Mouse (Mus musculus) E14TG2a.4 (cell line): ENCODE data around the gene Mgat5.
A peak's percentile ranks its signal among the peaks of the same experiment; 100 is the strongest.

Experiments
- H3K27me3 ChIP-seq: 2 replicates; pipeline ENCODE4 v1.6.1; 2014; ENCODE audit warnings: low read length, control low read depth; ENCODE audit not compliant: insufficient read depth
- H3K36me3 ChIP-seq: 2 replicates; pipeline ENCODE4 v1.6.1; 2014; ENCODE audit warnings: low read length, control low read depth; ENCODE audit not compliant: insufficient read depth
- H3K4me1 ChIP-seq: replicated peaks from 2 replicates; pipeline ENCODE4 v1.6.1; 2014; ENCODE audit warnings: low read depth, low read length, control low read depth
- H3K4me3 ChIP-seq: replicated peaks from 2 replicates; pipeline ENCODE4 v1.5.1; 2014; ENCODE audit warnings: mild to moderate bottlenecking, low read length
- H3K9me3 ChIP-seq: 2 replicates; pipeline ENCODE4 v1.6.1; 2014; ENCODE audit warnings: low read length, control low read depth
- CTCF ChIP-seq: conservative IDR thresholded peaks from 2 replicates; pipeline ENCODE4 v1.5.1; 2014; ENCODE audit warnings: low read length
- NANOG ChIP-seq: IDR thresholded peaks from 2 replicates; pipeline ENCODE4 v1.6.1; 2014; ENCODE audit warnings: borderline replicate concordance, low read length, mixed read lengths
- POU5F1 ChIP-seq: IDR thresholded peaks from 2 replicates; pipeline ENCODE4 v1.6.1; 2014; ENCODE audit warnings: low read length, borderline replicate concordance

The Mgat5 gene

GRCm38 (mm10) chr1:127408957-127409423, 204.2 kb downstream of the Mgat5 start:
- Histone ChIP-seq H3K9me3 (no peaks in the 10 kb centered on the region), H3K36me3 (peaks cover 7% of the 10 kb centered on the region; the same call in 1 of the 2 replicates), H3K4me3 (no peak overlapping the region), H3K4me1 (peaks cover 8% of the 10 kb centered on the region), H3K27me3 (no peaks in the 10 kb centered on the region)
- TF ChIP-seq NANOG (no peak), POU5F1 (no peak), CTCF (no peak)

- no peak for TF ChIP-seq POU5F1
- no peak for TF ChIP-seq NANOG
- peak; percentile 34 for TF ChIP-seq CTCF
- H3K4me3 ChIP-seq: no peak overlapping the region
- no peaks in the 10 kb centered on the region for H3K27me3 ChIP-seq
Measured at GRCm38 (mm10) chr1:127409512-127409911, 204.7 kb downstream of the Mgat5 start.

GRCm38 (mm10) chr1:127414500-127414899, 209.7 kb downstream of the Mgat5 start:
- H3K36me3 ChIP-seq: peaks cover 7% of the 10 kb centered on the region; the same call in 1 of the 2 replicates
- H3K4me3 ChIP-seq: no peak overlapping the region
- TF ChIP-seq POU5F1: no peak
- TF ChIP-seq NANOG: no peak
- TF ChIP-seq CTCF: no peak
- no peaks in the 10 kb centered on the region for H3K9me3 ChIP-seq
- no peaks in the 10 kb centered on the region for H3K27me3 ChIP-seq
- H3K4me1 ChIP-seq: peaks cover 1% of the 10 kb centered on the region

More at GRCm38 (mm10) chr1:127409512-127409911, 204.7 kb downstream of the Mgat5 start:
- Histone ChIP-seq H3K36me3 (peaks cover 7% of the 10 kb centered on the region; the same call in 1 of the 2 replicates), H3K4me1 (peaks cover 8% of the 10 kb centered on the region), H3K9me3 (no peaks in the 10 kb centered on the region)

- H3K4me1 ChIP-seq: peaks cover 1% of the 10 kb centered on the region; the same call in 1 of the 2 replicates
- H3K4me3 ChIP-seq: no peak overlapping the region
- no peaks in the 10 kb centered on the region for H3K27me3 ChIP-seq
- TF ChIP-seq POU5F1: no peak
- peaks cover 7% of the 10 kb centered on the region; the same call in 1 of the 2 replicates for H3K36me3 ChIP-seq
- no peaks in the 10 kb centered on the region for H3K9me3 ChIP-seq
Measured at GRCm38 (mm10) chr1:127415896-127416295, 211.1 kb downstream of the Mgat5 start.

- H3K4me3 ChIP-seq: no peak overlapping the region
- peaks cover 6% of the 10 kb centered on the region; the same call in 1 of the 2 replicates for H3K36me3 ChIP-seq
- no peaks in the 10 kb centered on the region for H3K9me3 ChIP-seq
- TF ChIP-seq NANOG: no peak
- TF ChIP-seq CTCF: no peak
- no peak for TF ChIP-seq POU5F1
- H3K27me3 ChIP-seq: no peaks in the 10 kb centered on the region
- peaks cover 5% of the 10 kb centered on the region for H3K4me1 ChIP-seq
Measured at GRCm38 (mm10) chr1:127416971-127417370, 212.2 kb downstream of the Mgat5 start.

- Histone ChIP-seq H3K36me3 (no peaks in the 10 kb centered on the region), H3K27me3 (no peaks in the 10 kb centered on the region), H3K4me1 (peaks cover 5% of the 10 kb centered on the region), H3K4me3 (no peak overlapping the region), H3K9me3 (no peaks in the 10 kb centered on the region)
- TF ChIP-seq NANOG (no peak), CTCF (no peak), POU5F1 (no peak)
Measured at GRCm38 (mm10) chr1:127418916-127419575, 214.2 kb downstream of the Mgat5 start.

GRCm38 (mm10) chr1:127419581-127419980, 214.8 kb downstream of the Mgat5 start:
- no peaks in the 10 kb centered on the region for H3K36me3 ChIP-seq
- peaks cover 5% of the 10 kb centered on the region for H3K4me1 ChIP-seq
- no peak overlapping the region for H3K4me3 ChIP-seq
- H3K9me3 ChIP-seq: no peaks in the 10 kb centered on the region
- H3K27me3 ChIP-seq: no peaks in the 10 kb centered on the region
- TF ChIP-seq CTCF (no peak), NANOG (no peak), POU5F1 (no peak)

GRCm38 (mm10) chr1:127420383-127420782, 215.6 kb downstream of the Mgat5 start:
- Histone ChIP-seq H3K9me3 (no peaks in the 10 kb centered on the region), H3K36me3 (no peaks in the 10 kb centered on the region), H3K27me3 (no peaks in the 10 kb centered on the region), H3K4me1 (peaks cover 10% of the 10 kb centered on the region), H3K4me3 (peak overlapping the region; percentile 48; the same call in 1 of the 2 replicates)
- TF ChIP-seq NANOG: no peak
- TF ChIP-seq POU5F1: no peak
- TF ChIP-seq CTCF: no peak
